Mouse (Mus musculus) stomach, postnatal 0 days (tissue): ENCODE data around the gene Rtkn2. TPM values are rescaled to one million over a fixed set of nuclear protein-coding genes. Genes with fewer than 3 reads are reported as not detected.

Source experiments
- ATAC-seq: fragments of 200-750 bp; cut with Nextera tagmentation; 2 replicates; pipeline ENCODE4 v1.8.0; 2017; ENCODE audit not compliant: low FRiP score, low TSS enrichment
- DNase-seq: peaks from one replicate; pipeline ENCODE4 v3.0.0-alpha.2; 2016; ENCODE audit warnings: low spot score
- H3K27ac ChIP-seq: fragments of 300-500 bp; sonication (generic); replicated peaks from 2 replicates; pipeline ENCODE4 v1.5.1; 2014; ENCODE audit warnings: mild to moderate bottlenecking, control low read depth
- H3K27me3 ChIP-seq: fragments of 300-500 bp; sonication (generic); 2 replicates; pipeline ENCODE4 v1.6.1; 2014; ENCODE audit warnings: low read length; ENCODE audit not compliant: control insufficient read depth, insufficient read depth
- H3K36me3 ChIP-seq: fragments of 300-500 bp; sonication (generic); 2 replicates; pipeline ENCODE4 v1.6.1; 2014; ENCODE audit warnings: low read length, mixed read lengths; ENCODE audit not compliant: control insufficient read depth, insufficient read depth
- H3K4me1 ChIP-seq: fragments of 300-500 bp; sonication (generic); replicated peaks from 2 replicates; pipeline ENCODE4 v1.6.1; 2014; ENCODE audit warnings: antibody characterized with exemption; ENCODE audit not compliant: control insufficient read depth, insufficient read depth
- H3K4me2 ChIP-seq: fragments of 300-500 bp; sonication (generic); replicated peaks from 2 replicates; pipeline ENCODE4 v1.6.1; 2014; ENCODE audit warnings: low read depth, mild to moderate bottlenecking, control low read depth, moderate library complexity
- H3K4me3 ChIP-seq: fragments of 300-500 bp; sonication (generic); 2 replicates; pipeline ENCODE4 v1.5.1; 2014; ENCODE audit warnings: low read depth, low read length, control low read depth
- H3K9ac ChIP-seq: fragments of 300-500 bp; sonication (generic); 2 replicates; pipeline ENCODE4 v1.6.1; 2014; ENCODE audit warnings: mild to moderate bottlenecking, low read length, control low read depth, mixed read lengths
- H3K9me3 ChIP-seq: fragments of 300-500 bp; sonication (generic); 2 replicates; pipeline ENCODE4 v1.6.1; 2016; ENCODE audit warnings: low read length; ENCODE audit not compliant: control insufficient read depth
- CTCF ChIP-seq: IDR thresholded peaks from 2 replicates; pipeline ENCODE4 v1.5.1; 2016; ENCODE audit warnings: antibody characterized with exemption, low read depth, mild to moderate bottlenecking, moderate library complexity
- EP300 ChIP-seq: optimal IDR thresholded peaks from 2 replicates; pipeline ENCODE3; 2016; ENCODE audit warnings: antibody characterized with exemption
- WGBS: fragments of 180-500 bp; shearing (Covaris S2); extraction: QIAGEN DNeasy Blood & Tissue Kit; methylation state at CpG from one replicate; pipeline ENCODE4 v1.1.7; 2014; 5-methylcytosine and 5-hydroxymethylcytosine counted together
- polyA plus RNA-seq: library from polyadenylated mRNA; unstranded; fragments of >200 nt; fragmentation: Nextera tagmentation; extraction: Ambion mirVana; gene quantifications from 2 replicates; pipeline ENCODE4 v1.2.1, GENCODE M21; 2015

Gene Rtkn2
- polyA plus RNA-seq, 1 experiment from 2014 or later = 1.8 TPM

- Histone ChIP-seq H3K9ac (no peak overlapping the region), H3K4me1 (no peaks in the 10 kb centered on the region), H3K9me3 (no peaks in the 10 kb centered on the region), H3K4me2 (no peak overlapping the region), H3K36me3 (no peaks in the 10 kb centered on the region), H3K27me3 (no peaks in the 10 kb centered on the region), H3K4me3 (no peak overlapping the region), H3K27ac (no peak overlapping the region)
- ATAC-seq = no peak
- DNase-seq = no peak
- TF ChIP-seq EP300 = no peak
- TF ChIP-seq CTCF = no peak
- WGBS = 67% methylated on average over 12 of the region's 12 CpGs
These were observed 49.1 kb downstream of the Rtkn2 start for GRCm38 (mm10) chr10:68028327-68029080.

DNA sequence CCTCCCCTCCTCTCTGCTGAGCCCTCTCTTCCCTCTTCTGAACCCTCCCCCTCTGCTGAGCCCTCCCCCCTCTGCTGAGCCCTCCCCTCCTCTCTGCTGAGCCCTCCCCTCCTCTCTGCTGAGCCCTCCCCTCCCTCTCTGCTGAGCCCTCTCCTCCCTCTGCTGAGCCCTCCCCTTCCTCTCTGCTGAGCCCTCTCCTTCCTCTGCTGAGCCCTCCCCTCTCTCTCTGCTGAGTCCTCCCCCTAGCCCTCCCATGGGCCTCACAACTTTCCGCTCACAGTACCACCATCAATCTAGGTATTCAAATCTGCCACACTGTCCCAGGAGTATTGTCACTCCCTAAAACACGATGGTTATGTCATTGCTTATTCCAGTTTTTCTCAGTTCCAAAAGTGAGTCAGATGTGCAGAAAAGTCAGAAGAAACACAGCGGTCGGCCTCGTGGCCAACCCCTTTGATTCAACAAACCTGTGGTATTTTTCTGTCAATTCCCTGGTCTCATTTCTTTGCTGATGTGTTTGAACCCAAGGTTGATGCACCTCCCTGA is 49.8 kb downstream of the Rtkn2 start:
- TF ChIP-seq EP300 = no peak
- no peak for TF ChIP-seq CTCF
- no peak overlapping the region for H3K4me2 ChIP-seq
- H3K4me3 ChIP-seq = no peak overlapping the region
- H3K27me3 ChIP-seq = no peaks in the 10 kb centered on the region
- no peak overlapping the region for H3K27ac ChIP-seq
- H3K36me3 ChIP-seq = no peaks in the 10 kb centered on the region
- no peak overlapping the region for H3K9ac ChIP-seq
- H3K9me3 ChIP-seq = no peaks in the 10 kb centered on the region
- DNase-seq (no peak), ATAC-seq (no peak)
- no peaks in the 10 kb centered on the region for H3K4me1 ChIP-seq
- 79% methylated on average over 5 of the region's 5 CpGs for WGBS

GRCm38 (mm10) chr10:68030027-68030426 is 50.7 kb downstream of the Rtkn2 start:
- H3K27me3 ChIP-seq = no peaks in the 10 kb centered on the region
- no peak for TF ChIP-seq EP300
- H3K4me1 ChIP-seq = no peaks in the 10 kb centered on the region
- no peaks in the 10 kb centered on the region for H3K36me3 ChIP-seq
- DNase-seq (no peak), ATAC-seq (no peak)
- no peak overlapping the region for H3K4me2 ChIP-seq
- no peak overlapping the region for H3K9ac ChIP-seq
- no peak overlapping the region for H3K27ac ChIP-seq
- H3K9me3 ChIP-seq = no peaks in the 10 kb centered on the region
- no peak overlapping the region for H3K4me3 ChIP-seq
- WGBS = 80% methylated on average over 6 of the region's 6 CpGs

- no peak for DNase-seq
- 91% methylated on average over 20 of the region's 20 CpGs for WGBS
- Histone ChIP-seq H3K4me3 (no peak overlapping the region), H3K4me2 (no peak overlapping the region), H3K9me3 (no peaks in the 10 kb centered on the region), H3K9ac (no peak overlapping the region), H3K27me3 (no peaks in the 10 kb centered on the region), H3K36me3 (no peaks in the 10 kb centered on the region), H3K27ac (no peak overlapping the region), H3K4me1 (no peaks in the 10 kb centered on the region)
- TF ChIP-seq EP300 = no peak
- no peak for TF ChIP-seq CTCF
- ATAC-seq = no peak
These were observed 56.5 kb downstream of the Rtkn2 start for GRCm38 (mm10) chr10:68035707-68036367.

- DNase-seq = no peak
- Histone ChIP-seq H3K27ac (no peak overlapping the region), H3K4me2 (no peak overlapping the region), H3K4me3 (no peak overlapping the region), H3K9ac (no peak overlapping the region), H3K9me3 (no peaks in the 10 kb centered on the region), H3K4me1 (no peaks in the 10 kb centered on the region), H3K36me3 (no peaks in the 10 kb centered on the region), H3K27me3 (no peaks in the 10 kb centered on the region)
- 86% methylated on average over 17 of the region's 17 CpGs for WGBS
- no peak for ATAC-seq
- TF ChIP-seq CTCF (no peak), EP300 (no peak)
These were observed 57.1 kb downstream of the Rtkn2 start for GRCm38 (mm10) chr10:68036368-68036980.
